Mouse (Mus musculus): ENCODE measurements around the gene Dmwd. TPM values are rescaled to one million over a fixed set of nuclear protein-coding genes. Genes with fewer than 3 reads are reported as not detected.

The Dmwd gene
- polyA plus RNA-seq, 1 experiment from 2014 or later: 12.8 TPM

DNA sequence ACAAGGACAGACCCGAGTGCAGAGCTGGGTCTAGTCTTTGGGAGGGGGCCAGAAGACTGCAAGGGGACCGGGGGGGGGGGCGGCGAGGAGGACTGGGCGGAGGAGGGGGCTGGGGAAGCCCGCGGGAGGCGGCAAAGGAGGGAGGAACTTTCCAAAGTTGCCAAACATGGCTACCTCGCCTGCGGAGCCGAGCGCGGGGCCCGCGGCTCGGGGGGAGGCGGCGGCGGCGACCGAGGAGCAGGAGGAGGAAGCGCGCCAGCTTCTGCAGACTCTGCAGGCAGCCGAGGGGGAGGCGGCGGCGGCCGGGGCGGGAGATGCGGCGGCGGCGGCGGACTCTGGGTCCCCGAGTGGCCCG, 18.4 kb downstream of the Dmwd start, which contains the start of gene Six5:
Six5 (plus strand) TSS at position 124 of the 355 bp plus-strand sequence.
- H3K4me3 ChIP-seq (ENCODE audit: low read depth, low read length): peak within 1 kb of the TSS; percentile 66
- peak within 1 kb of the TSS; percentile 76 for H3K9ac ChIP-seq (ENCODE audit: low read depth, low read length)
- no peaks in the 10 kb centered on the region for H3K9me3 ChIP-seq (ENCODE audit: control insufficient read depth, low read length)
- peaks cover 8% of the 10 kb centered on the region; the same call in 1 of the 2 replicates for H3K36me3 ChIP-seq (ENCODE audit: control insufficient read depth, insufficient read depth, low read length)
- H3K27me3 ChIP-seq (replicated peaks; ENCODE audit: control insufficient read depth, insufficient read depth, low read length): peaks cover 72% of the 10 kb centered on the region
- H3K4me1 ChIP-seq (replicated peaks; ENCODE audit: control insufficient read depth, insufficient read depth, low read length): peaks cover 35% of the 10 kb centered on the region
- peak within 1 kb of the TSS; percentile 83 for H3K27ac ChIP-seq (ENCODE audit: low read depth, low read length)
- DNase-seq (ENCODE audit: low spot score): no peak
- ATAC-seq (replicated peaks; ENCODE audit: low FRiP score): no peak
- H3K4me2 ChIP-seq: peak within 1 kb of the TSS; percentile 95
- WGBS: 1% methylated on average over 29 of the region's 36 CpGs

DNA sequence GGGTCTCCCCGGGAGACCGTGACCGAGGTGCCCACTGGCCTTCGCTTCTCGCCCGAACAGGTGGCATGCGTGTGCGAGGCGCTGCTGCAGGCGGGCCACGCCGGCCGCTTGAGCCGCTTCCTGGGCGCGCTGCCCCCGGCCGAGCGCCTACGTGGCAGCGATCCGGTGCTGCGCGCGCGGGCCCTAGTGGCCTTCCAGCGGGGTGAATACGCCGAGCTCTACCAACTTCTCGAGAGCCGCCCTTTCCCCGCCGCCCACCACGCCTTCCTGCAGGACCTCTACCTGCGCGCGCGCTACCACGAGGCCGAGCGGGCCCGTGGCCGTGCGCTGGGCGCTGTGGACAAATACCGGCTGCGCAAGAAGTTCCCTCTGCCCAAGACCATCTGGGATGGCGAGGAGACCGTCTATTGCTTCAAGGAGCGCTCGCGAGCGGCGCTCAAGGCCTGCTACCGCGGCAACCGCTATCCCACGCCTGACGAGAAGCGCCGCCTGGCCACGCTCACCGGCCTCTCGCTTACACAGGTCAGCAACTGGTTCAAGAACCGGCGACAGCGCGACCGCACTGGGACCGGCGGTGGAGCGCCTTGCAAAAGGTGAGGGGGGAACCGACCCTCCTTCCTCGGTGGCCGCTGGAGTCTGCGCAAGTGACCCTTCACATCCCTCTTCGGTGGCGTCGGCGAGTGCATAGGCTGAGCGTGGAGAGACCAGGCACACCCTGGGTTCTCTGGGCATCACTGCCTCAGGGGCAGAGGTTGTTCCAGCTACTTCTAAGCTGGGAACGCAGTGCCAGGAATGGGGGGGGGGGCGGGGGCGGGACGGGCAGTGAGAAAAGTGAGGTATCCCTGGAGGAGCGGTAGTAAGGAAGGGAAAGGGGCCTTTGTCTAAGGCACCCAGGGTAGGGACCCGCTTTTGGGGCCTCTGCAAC, 19.1 kb downstream of the Dmwd start:
- Histone ChIP-seq H3K9ac (ENCODE audit: low read depth, low read length) (peak overlapping the region; percentile 76), H3K27ac (ENCODE audit: low read depth, low read length) (peak overlapping the region; percentile 83), H3K9me3 (ENCODE audit: control insufficient read depth, low read length) (no peaks in the 10 kb centered on the region), H3K4me2 (peak overlapping the region; percentile 95), H3K4me3 (ENCODE audit: low read depth, low read length) (peak overlapping the region; percentile 66), H3K36me3 (ENCODE audit: control insufficient read depth, insufficient read depth, low read length) (peaks cover 8% of the 10 kb centered on the region; the same call in 1 of the 2 replicates), H3K27me3 (replicated peaks; ENCODE audit: control insufficient read depth, insufficient read depth, low read length) (peaks cover 70% of the 10 kb centered on the region), H3K4me1 (replicated peaks; ENCODE audit: control insufficient read depth, insufficient read depth, low read length) (peaks cover 35% of the 10 kb centered on the region)
- WGBS: under 1% methylated on average over 86 of the region's 87 CpGs
- no peak for ATAC-seq (replicated peaks; ENCODE audit: low FRiP score)
- DNase-seq (ENCODE audit: low spot score): no peak

DNA sequence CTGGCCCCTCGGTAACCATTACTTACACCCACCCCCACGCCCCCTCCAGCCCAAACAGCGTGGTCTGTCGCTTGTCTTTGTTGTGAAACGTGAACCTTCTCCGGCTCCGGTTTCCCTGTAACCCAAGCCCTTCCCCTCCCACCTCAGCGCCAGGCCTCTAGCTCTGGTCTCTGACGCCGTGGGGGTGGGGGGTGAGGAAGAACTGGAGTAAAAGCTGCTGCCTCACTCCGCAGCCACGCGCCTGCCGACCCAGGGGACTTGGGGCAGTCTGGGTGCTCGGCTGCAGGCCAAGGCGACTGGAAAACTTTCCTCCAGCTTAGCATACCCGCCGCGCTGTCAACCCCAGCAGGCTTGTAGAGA, 19.7 kb downstream of the Dmwd start:
- Histone ChIP-seq H3K27me3 (replicated peaks; ENCODE audit: control insufficient read depth, insufficient read depth, low read length) (peaks cover 67% of the 10 kb centered on the region), H3K4me3 (ENCODE audit: low read depth, low read length) (peak overlapping the region; percentile 66), H3K36me3 (ENCODE audit: control insufficient read depth, insufficient read depth, low read length) (peaks cover 6% of the 10 kb centered on the region; the same call in 1 of the 2 replicates), H3K9me3 (ENCODE audit: control insufficient read depth, low read length) (no peaks in the 10 kb centered on the region), H3K27ac (ENCODE audit: low read depth, low read length) (peak overlapping the region; percentile 83), H3K9ac (ENCODE audit: low read depth, low read length) (peak overlapping the region; percentile 76), H3K4me2 (peak overlapping the region; percentile 95), H3K4me1 (replicated peaks; ENCODE audit: control insufficient read depth, insufficient read depth, low read length) (peaks cover 35% of the 10 kb centered on the region)
- ATAC-seq (replicated peaks; ENCODE audit: low FRiP score) (no peak), DNase-seq (ENCODE audit: low spot score) (peak; percentile 76)
- WGBS: under 1% methylated on average over 19 of the region's 19 CpGs

DNA sequence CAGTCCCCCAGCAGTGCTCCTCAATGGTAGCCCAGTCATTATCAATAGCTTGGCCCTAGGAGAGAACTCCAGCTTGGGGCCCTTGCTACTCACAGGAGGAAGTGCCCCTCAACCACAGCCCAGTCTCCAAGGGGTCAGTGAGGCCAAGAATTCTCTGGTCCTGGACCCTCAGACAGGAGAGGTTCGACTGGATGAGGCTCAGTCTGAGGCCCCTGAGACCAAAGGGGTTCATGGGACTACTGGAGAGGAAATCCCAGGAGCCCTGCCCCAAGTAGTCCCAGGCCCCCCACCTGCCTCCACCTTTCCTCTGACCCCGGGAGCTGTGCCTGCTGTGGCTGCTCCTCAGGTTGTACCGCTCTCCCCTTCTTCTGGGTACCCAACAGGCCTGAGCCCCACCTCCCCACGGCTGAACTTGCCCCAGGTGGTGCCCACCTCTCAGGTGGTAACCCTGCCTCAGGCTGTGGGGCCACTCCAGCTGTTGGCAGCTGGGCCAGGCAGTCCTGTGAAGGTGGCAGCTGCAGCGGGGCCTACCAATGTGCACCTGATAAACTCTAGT, 20.5 kb downstream of the Dmwd start:
- Histone ChIP-seq H3K9ac (ENCODE audit: low read depth, low read length) (peak overlapping the region; percentile 76; the same call in 1 of the 2 replicates), H3K4me3 (ENCODE audit: low read depth, low read length) (peak overlapping the region; percentile 66), H3K27me3 (replicated peaks; ENCODE audit: control insufficient read depth, insufficient read depth, low read length) (peaks cover 59% of the 10 kb centered on the region), H3K4me1 (replicated peaks; ENCODE audit: control insufficient read depth, insufficient read depth, low read length) (peaks cover 35% of the 10 kb centered on the region), H3K4me2 (peak overlapping the region; percentile 95), H3K36me3 (ENCODE audit: control insufficient read depth, insufficient read depth, low read length) (peaks cover 2% of the 10 kb centered on the region; the same call in 1 of the 2 replicates), H3K27ac (ENCODE audit: low read depth, low read length) (no peak overlapping the region), H3K9me3 (ENCODE audit: control insufficient read depth, low read length) (no peaks in the 10 kb centered on the region)
- no peak for ATAC-seq (replicated peaks; ENCODE audit: low FRiP score)
- no peak for DNase-seq (ENCODE audit: low spot score)
- 53% methylated on average over 5 of the region's 5 CpGs for WGBS

DNA sequence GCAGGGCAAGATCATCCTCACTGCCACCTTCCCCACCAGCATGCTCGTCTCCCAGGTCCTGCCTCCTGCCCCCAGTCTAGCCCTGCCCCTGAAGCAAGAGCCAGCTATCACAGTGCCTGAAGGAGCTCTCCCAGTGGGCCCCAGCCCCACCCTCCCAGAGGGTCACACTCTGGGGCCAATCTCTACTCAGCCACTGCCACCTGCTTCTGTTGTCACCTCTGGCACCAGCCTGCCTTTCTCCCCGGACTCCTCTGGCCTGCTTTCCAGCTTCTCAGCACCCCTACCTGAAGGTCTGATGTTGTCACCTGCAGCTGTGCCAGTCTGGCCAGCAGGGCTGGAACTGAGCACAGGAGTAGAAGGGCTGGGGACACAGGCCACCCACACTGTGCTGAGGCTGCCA, 21.2 kb downstream of the Dmwd start:
- 44% methylated on average over 2 of the region's 2 CpGs for WGBS
- no peak overlapping the region for H3K9ac ChIP-seq (ENCODE audit: low read depth, low read length)
- no peak for DNase-seq (ENCODE audit: low spot score)
- H3K4me2 ChIP-seq: no peak overlapping the region
- H3K36me3 ChIP-seq (ENCODE audit: control insufficient read depth, insufficient read depth, low read length): peaks cover 2% of the 10 kb centered on the region; the same call in 1 of the 2 replicates
- H3K27ac ChIP-seq (ENCODE audit: low read depth, low read length): no peak overlapping the region
- no peak overlapping the region for H3K4me3 ChIP-seq (ENCODE audit: low read depth, low read length)
- no peak for ATAC-seq (replicated peaks; ENCODE audit: low FRiP score)
- H3K4me1 ChIP-seq (replicated peaks; ENCODE audit: control insufficient read depth, insufficient read depth, low read length): peaks cover 33% of the 10 kb centered on the region
- H3K9me3 ChIP-seq (ENCODE audit: control insufficient read depth, low read length): no peaks in the 10 kb centered on the region
- H3K27me3 ChIP-seq (replicated peaks; ENCODE audit: control insufficient read depth, insufficient read depth, low read length): peaks cover 52% of the 10 kb centered on the region

DNA sequence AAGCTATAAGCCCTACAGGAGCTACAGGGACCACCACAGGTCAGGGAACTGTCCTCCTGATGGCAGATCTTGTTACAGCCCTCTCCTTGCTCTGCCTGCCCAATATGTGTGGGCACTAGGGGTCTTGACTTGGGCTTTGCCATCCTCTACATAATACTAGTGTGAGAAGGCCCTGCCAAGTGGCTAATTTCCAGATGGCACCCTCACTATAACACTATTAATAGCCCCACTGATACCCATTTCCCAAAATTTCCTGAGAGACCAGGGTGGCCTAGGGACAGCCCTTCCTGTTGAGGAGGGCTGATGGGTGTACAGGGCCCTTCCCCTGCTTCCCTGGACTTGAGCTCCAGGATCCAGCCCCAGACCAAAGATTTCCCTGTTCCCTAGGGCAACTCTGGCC, 21.8 kb downstream of the Dmwd start:
- no peak for ATAC-seq (replicated peaks; ENCODE audit: low FRiP score)
- Histone ChIP-seq H3K9me3 (ENCODE audit: control insufficient read depth, low read length) (no peaks in the 10 kb centered on the region), H3K36me3 (ENCODE audit: control insufficient read depth, insufficient read depth, low read length) (peaks cover 2% of the 10 kb centered on the region; the same call in 1 of the 2 replicates), H3K27me3 (replicated peaks; ENCODE audit: control insufficient read depth, insufficient read depth, low read length) (peaks cover 49% of the 10 kb centered on the region), H3K4me1 (replicated peaks; ENCODE audit: control insufficient read depth, insufficient read depth, low read length) (peaks cover 26% of the 10 kb centered on the region), H3K4me2 (no peak overlapping the region), H3K4me3 (ENCODE audit: low read depth, low read length) (no peak overlapping the region), H3K27ac (ENCODE audit: low read depth, low read length) (no peak overlapping the region), H3K9ac (ENCODE audit: low read depth, low read length) (no peak overlapping the region)
- no peak for DNase-seq (ENCODE audit: low spot score)

DNA sequence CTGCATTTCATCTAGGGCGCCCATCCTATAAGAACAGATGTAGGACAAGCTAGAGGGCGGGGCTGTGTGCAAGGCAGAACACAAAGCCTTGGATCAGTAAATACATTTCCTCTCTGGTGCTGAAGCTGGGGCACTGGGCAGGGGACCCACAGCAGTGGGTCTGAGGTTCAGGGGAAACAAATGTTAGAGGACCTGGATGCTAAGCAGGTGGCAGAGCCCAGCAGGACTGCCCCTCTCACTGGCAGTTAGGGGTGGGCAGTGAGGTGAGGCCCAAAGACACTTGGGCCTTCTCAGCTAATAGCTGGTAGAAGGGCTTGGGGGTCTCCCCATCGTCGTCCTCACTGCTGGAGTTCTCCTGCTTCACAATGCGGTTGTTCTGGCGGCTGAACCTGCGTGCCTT, 22.8 kb downstream of the Dmwd start:
- no peak overlapping the region for H3K4me2 ChIP-seq
- no peak overlapping the region for H3K4me3 ChIP-seq (ENCODE audit: low read depth, low read length)
- DNase-seq (ENCODE audit: low spot score) (no peak), ATAC-seq (replicated peaks; ENCODE audit: low FRiP score) (no peak)
- H3K9me3 ChIP-seq (ENCODE audit: control insufficient read depth, low read length): no peaks in the 10 kb centered on the region
- peaks cover 21% of the 10 kb centered on the region for H3K4me1 ChIP-seq (replicated peaks; ENCODE audit: control insufficient read depth, insufficient read depth, low read length)
- H3K36me3 ChIP-seq (ENCODE audit: control insufficient read depth, insufficient read depth, low read length): peaks cover 2% of the 10 kb centered on the region; the same call in 1 of the 2 replicates
- no peak overlapping the region for H3K27ac ChIP-seq (ENCODE audit: low read depth, low read length)
- WGBS: 62% methylated on average over 7 of the region's 7 CpGs
- H3K27me3 ChIP-seq (replicated peaks; ENCODE audit: control insufficient read depth, insufficient read depth, low read length): peaks cover 51% of the 10 kb centered on the region
- no peak overlapping the region for H3K9ac ChIP-seq (ENCODE audit: low read depth, low read length)

DNA sequence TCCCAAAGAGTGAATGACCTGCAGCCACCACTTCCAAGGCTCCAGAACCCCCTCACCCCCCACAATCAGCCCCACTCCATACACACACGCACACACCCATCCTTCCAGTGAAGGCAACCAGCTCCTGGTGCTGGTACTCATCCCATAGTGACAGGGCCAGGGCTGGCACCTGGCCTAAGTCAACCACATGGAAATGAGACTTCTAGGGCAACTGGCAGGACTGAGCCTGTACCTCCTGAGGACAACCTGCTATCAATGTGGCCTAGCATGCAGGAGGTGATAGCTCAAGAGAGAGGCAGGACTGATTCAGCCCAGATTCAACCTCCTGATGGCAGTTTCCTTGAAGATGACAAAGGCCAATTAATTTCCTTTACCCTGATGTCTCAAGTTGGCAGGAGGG, 24.3 kb downstream of the Dmwd start:
- 64% methylated on average over 1 of the region's 1 CpGs for WGBS
- Histone ChIP-seq H3K27me3 (replicated peaks; ENCODE audit: control insufficient read depth, insufficient read depth, low read length) (peaks cover 44% of the 10 kb centered on the region), H3K36me3 (ENCODE audit: control insufficient read depth, insufficient read depth, low read length) (peaks cover 2% of the 10 kb centered on the region; the same call in 1 of the 2 replicates), H3K27ac (ENCODE audit: low read depth, low read length) (no peak overlapping the region), H3K4me2 (no peak overlapping the region), H3K9me3 (ENCODE audit: control insufficient read depth, low read length) (no peaks in the 10 kb centered on the region), H3K4me1 (replicated peaks; ENCODE audit: control insufficient read depth, insufficient read depth, low read length) (peaks cover 18% of the 10 kb centered on the region), H3K4me3 (ENCODE audit: low read depth, low read length) (no peak overlapping the region), H3K9ac (ENCODE audit: low read depth, low read length) (no peak overlapping the region)
- ATAC-seq (replicated peaks; ENCODE audit: low FRiP score): no peak
- no peak for DNase-seq (ENCODE audit: low spot score)
